Mouse (Mus musculus) embryonic facial prominence, embryonic 14.5 days (tissue): ENCODE data around the gene L3mbtl2. TPM values are rescaled to one million over a fixed set of nuclear protein-coding genes. Genes with fewer than 3 reads are reported as not detected.
"Not testable (repeated sequence)": the region's sequence is repeated elsewhere in the genome, so short reads cannot be mapped to it uniquely, and the experiment has no call there.

ENCODE experiments used
- ATAC-seq: fragments of 200-750 bp; cut with Nextera tagmentation; 2 replicates; pipeline ENCODE4 v1.8.0; 2017; ENCODE audit warnings: low read depth, moderate number of reproducible peaks, moderate TSS enrichment
- DNase-seq: peaks from one replicate; pipeline ENCODE4 v3.0.0-alpha.2; 2015; ENCODE audit warnings: low spot score
- H3K27ac ChIP-seq: fragments of 300-500 bp; sonication (generic); replicated peaks from 2 replicates; pipeline ENCODE4 v1.5.1; 2014; ENCODE audit warnings: low read depth, mild to moderate bottlenecking, low read length, moderate library complexity
- H3K27me3 ChIP-seq: fragments of 300-500 bp; sonication (generic); replicated peaks from 2 replicates; pipeline ENCODE4 v1.6.1; 2014; ENCODE audit warnings: low read length; ENCODE audit not compliant: control insufficient read depth, insufficient read depth
- H3K36me3 ChIP-seq: fragments of 300-500 bp; sonication (generic); 2 replicates; pipeline ENCODE4 v1.6.1; 2014; ENCODE audit warnings: low read length, mixed read lengths; ENCODE audit not compliant: control insufficient read depth, insufficient read depth
- H3K4me1 ChIP-seq: fragments of 300-500 bp; sonication (generic); 2 replicates; pipeline ENCODE4 v1.6.1; 2014; ENCODE audit warnings: antibody characterized with exemption, low read length; ENCODE audit not compliant: control insufficient read depth, insufficient read depth
- H3K4me2 ChIP-seq: fragments of 300-500 bp; sonication (generic); 2 replicates; pipeline ENCODE4 v1.6.1; 2014; ENCODE audit warnings: low read depth, mild to moderate bottlenecking, low read length, moderate library complexity, mixed read lengths
- H3K4me3 ChIP-seq: fragments of 300-500 bp; sonication (generic); 2 replicates; pipeline ENCODE4 v1.5.1; 2014; ENCODE audit warnings: low read depth, mild to moderate bottlenecking, low read length
- H3K9ac ChIP-seq: fragments of 300-500 bp; sonication (generic); 2 replicates; pipeline ENCODE4 v1.6.1; 2014; ENCODE audit warnings: low read depth, mild to moderate bottlenecking, low read length, moderate library complexity, mixed read lengths
- H3K9me3 ChIP-seq: fragments of 300-500 bp; sonication (generic); 2 replicates; pipeline ENCODE4 v1.6.1; 2016; ENCODE audit warnings: low read length; ENCODE audit not compliant: control insufficient read depth
- WGBS: fragments of 180-500 bp; shearing (Covaris S2); extraction: QIAGEN DNeasy Blood & Tissue Kit; methylation state at CpG from one replicate; pipeline ENCODE4 v1.1.7; 2014; 5-methylcytosine and 5-hydroxymethylcytosine counted together
- polyA plus RNA-seq: library from polyadenylated mRNA; unstranded; fragments of >200 nt; fragmentation: Nextera tagmentation; extraction: Ambion mirVana; gene quantifications from 2 replicates; pipeline ENCODE4 v1.2.1, GENCODE M21; 2014

L3mbtl2 gene
- polyA plus RNA-seq, 1 experiment from 2014 or later, result 15.5 TPM

DNA sequence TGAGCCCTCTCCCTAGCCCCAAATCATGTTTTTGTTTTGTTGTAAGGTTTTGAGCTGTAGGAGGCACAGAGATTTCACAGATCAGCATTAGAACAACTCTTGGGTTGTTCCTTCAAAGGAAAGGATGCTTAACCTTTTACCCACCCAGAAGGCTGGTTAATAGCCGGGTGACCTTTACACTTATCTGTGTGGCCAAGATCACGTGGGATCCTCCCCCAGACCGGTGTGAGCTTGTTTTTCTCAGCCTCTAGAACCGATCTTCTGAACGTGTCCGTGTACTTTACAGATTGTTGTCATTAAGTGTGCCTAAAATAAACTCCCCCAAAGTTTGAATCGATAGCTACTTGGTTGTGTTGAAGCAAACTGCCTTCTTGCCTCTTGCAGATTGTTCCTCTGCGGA lies 36.9 kb downstream of the L3mbtl2 start:
- Histone ChIP-seq H3K36me3 (peaks cover 28% of the 10 kb centered on the region), H3K9ac (no peak overlapping the region), H3K27me3 (no peaks in the 10 kb centered on the region), H3K27ac (no peak overlapping the region), H3K4me1 (no peaks in the 10 kb centered on the region), H3K4me2 (no peak overlapping the region), H3K9me3 (no peaks in the 10 kb centered on the region), H3K4me3 (no peak overlapping the region)
- 74% methylated on average over 8 of the region's 8 CpGs for WGBS
- ATAC-seq, result no peak
- DNase-seq, result no peak

DNA sequence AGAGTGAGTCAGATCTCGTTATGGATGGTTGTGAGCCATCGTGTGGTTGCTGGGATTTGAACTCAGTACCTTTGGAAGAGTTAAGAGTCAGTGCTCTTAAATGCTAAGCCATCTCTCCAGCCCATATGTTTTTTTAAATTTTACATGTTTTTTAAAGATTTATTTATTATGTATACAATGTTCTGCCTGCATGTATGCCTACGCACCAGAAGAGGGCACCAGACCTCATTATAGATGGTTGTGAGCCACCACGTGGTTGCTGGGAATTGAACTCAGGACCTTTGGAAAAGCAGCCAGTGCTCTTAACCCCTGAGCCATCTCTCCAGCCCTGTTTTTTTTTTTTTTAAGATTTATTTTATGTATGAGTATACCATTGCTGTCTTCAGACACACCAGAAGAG lies 37.7 kb downstream of the L3mbtl2 start:
- H3K27me3 ChIP-seq, DNase-seq, H3K9me3 ChIP-seq, H3K9ac ChIP-seq, H3K4me1 ChIP-seq, H3K4me3 ChIP-seq, H3K27ac ChIP-seq, H3K4me2 ChIP-seq, ATAC-seq: not testable (repeated sequence)
- peaks cover 36% of the 10 kb centered on the region for H3K36me3 ChIP-seq
- 77% methylated on average over 4 of the region's 4 CpGs for WGBS

DNA sequence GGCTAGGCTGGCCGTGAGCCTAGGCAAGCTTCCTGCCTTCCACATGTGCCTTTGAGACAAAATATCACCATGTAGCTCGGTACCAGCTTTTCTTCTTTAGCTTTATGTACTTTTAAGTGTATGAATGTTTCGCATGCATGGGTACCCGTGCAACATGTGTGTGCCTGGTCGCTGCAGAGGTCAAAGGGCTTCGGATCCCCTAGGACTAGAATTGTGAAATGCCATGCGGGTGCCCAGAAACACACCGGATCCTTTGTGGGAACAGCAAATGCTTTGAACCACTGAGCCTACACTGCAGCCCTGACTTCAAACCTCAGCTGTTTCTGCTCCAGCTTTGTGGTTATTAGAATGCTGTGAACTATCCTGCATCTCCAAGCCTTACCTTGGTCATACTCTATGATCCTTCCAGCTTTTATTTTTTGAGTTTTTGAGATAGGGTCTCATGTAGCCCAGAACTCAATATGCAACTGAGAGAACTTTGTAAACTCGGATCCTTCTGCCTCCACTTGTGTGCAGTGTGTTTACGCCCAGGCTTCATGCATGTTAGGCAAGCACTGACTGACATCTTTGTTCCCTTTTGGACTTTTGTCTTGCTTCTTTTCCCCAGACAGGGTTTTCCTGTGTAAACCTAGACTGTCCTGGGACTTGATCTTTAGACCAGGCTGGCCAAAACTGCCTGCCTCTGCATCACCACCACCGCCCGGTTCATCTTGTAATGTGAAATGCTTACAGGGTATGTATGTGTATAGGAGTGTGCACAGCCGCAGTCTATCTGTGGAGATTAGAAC lies 38.8 kb downstream of the L3mbtl2 start:
- no peaks in the 10 kb centered on the region for H3K4me1 ChIP-seq
- H3K27ac ChIP-seq, result no peak overlapping the region
- H3K27me3 ChIP-seq, result no peaks in the 10 kb centered on the region
- no peaks in the 10 kb centered on the region for H3K9me3 ChIP-seq
- WGBS, result 80% methylated on average over 13 of the region's 13 CpGs
- ATAC-seq, result no peak
- H3K4me3 ChIP-seq, result no peak overlapping the region
- H3K9ac ChIP-seq, result no peak overlapping the region
- H3K4me2 ChIP-seq, result no peak overlapping the region
- no peak for DNase-seq
- H3K36me3 ChIP-seq, result peaks cover 45% of the 10 kb centered on the region

DNA sequence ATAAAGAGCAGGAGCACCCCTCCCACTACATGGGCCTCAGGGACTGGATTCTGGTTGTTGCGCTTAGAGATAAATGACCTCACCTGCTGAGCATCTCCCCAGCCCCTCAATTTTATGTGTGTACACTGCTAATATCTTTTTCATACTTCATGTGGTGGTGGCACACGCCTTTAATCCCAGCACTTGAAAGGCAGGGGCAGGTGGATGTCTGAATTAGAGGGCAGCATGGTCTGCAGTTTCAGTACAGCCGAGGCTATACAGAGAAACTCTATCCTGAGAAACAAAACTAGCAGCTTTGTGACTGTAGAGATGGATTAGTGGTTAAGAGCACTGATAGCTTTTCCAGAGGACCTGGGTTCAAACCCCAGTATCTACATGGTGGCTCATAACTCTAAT lies 39.4 kb downstream of the L3mbtl2 start:
- Histone ChIP-seq H3K27me3 (no peaks in the 10 kb centered on the region), H3K4me3 (no peak overlapping the region), H3K27ac (no peak overlapping the region), H3K9me3 (no peaks in the 10 kb centered on the region), H3K4me2 (no peak overlapping the region), H3K9ac (no peak overlapping the region), H3K36me3 (peaks cover 51% of the 10 kb centered on the region), H3K4me1 (no peaks in the 10 kb centered on the region)
- 84% methylated on average over 3 of the region's 3 CpGs for WGBS
- DNase-seq (no peak), ATAC-seq (no peak)

DNA sequence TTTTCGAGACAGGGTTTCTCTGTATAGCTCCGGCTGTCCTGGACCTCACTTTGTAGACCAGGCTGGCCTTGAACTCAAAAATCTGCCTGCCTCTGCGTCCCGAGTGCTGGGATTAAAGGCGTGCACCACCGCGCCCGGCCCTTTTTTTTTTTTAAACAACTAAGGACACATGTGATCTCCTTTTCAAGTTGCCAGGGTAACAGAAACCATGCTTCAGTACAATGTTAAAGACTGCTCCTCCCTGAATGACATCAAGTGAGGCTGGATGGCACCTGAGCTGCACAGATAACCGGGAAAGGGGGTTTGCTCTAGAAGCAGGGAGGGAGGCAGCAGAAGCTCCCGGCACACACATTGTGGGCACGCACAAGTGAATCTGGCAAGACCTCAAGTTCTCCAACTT lies 45.3 kb downstream of the L3mbtl2 start:
- peaks cover 95% of the 10 kb centered on the region for H3K36me3 ChIP-seq
- 92% methylated on average over 11 of the region's 11 CpGs for WGBS
- no peak for DNase-seq
- H3K4me2 ChIP-seq, result no peak overlapping the region
- H3K4me3 ChIP-seq, result no peak overlapping the region
- no peaks in the 10 kb centered on the region for H3K9me3 ChIP-seq
- H3K4me1 ChIP-seq, result no peaks in the 10 kb centered on the region
- H3K9ac ChIP-seq, result no peak overlapping the region
- ATAC-seq, result no peak
- no peaks in the 10 kb centered on the region for H3K27me3 ChIP-seq
- no peak overlapping the region for H3K27ac ChIP-seq

DNA sequence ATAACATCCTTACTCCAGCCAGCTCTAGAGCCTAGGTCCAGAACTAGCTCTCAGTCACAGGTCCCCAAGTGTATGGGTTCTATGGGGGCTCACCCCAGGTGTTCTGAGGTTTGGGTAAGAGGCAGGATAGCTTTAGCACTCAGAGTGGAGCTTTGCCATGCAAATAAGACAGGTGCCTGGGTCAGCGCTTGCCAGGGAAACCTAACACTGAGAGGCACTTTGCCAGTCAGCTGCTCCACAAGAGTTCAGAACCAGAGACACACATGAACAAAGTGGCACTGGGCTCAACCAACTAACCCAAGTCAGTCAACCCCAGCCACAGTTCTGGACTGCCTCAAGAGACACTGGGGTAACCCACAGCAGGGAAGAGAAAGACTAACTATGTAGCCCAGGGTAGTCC lies 46.0 kb downstream of the L3mbtl2 start:
- WGBS, result 100% methylated on average over 1 of the region's 1 CpGs
- no peak for ATAC-seq
- Histone ChIP-seq H3K36me3 (peaks cover 90% of the 10 kb centered on the region), H3K4me1 (no peaks in the 10 kb centered on the region), H3K4me3 (no peak overlapping the region), H3K27ac (no peak overlapping the region), H3K9ac (no peak overlapping the region), H3K9me3 (no peaks in the 10 kb centered on the region), H3K27me3 (no peaks in the 10 kb centered on the region), H3K4me2 (no peak overlapping the region)
- DNase-seq, result no peak

DNA sequence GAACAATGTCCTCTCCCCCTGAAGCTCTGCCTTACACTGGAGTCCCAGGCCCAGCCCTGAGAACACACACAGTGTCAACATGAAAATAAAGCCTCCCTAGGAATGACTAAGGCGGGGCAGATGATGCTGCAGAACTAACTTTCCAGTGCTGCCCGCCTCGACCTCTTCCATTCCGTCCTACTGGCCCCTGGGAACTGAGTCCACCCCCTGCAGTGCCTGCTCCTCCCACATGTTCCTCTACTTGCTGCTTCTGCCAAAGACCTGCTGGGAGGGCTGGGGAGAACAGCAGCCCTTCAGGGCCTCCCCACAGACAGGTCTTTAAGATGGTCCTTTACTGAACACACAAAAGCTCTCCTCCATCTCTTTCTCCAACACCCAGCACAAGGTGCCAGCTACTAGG lies 47.1 kb downstream of the L3mbtl2 start:
- ATAC-seq, result no peak
- H3K36me3 ChIP-seq, result peaks cover 89% of the 10 kb centered on the region
- H3K4me2 ChIP-seq, result no peak overlapping the region
- no peaks in the 10 kb centered on the region for H3K4me1 ChIP-seq
- no peaks in the 10 kb centered on the region for H3K9me3 ChIP-seq
- H3K9ac ChIP-seq, result no peak overlapping the region
- H3K27me3 ChIP-seq, result no peaks in the 10 kb centered on the region
- WGBS, result 81% methylated on average over 4 of the region's 4 CpGs
- no peak overlapping the region for H3K4me3 ChIP-seq
- DNase-seq, result no peak
- no peak overlapping the region for H3K27ac ChIP-seq

DNA sequence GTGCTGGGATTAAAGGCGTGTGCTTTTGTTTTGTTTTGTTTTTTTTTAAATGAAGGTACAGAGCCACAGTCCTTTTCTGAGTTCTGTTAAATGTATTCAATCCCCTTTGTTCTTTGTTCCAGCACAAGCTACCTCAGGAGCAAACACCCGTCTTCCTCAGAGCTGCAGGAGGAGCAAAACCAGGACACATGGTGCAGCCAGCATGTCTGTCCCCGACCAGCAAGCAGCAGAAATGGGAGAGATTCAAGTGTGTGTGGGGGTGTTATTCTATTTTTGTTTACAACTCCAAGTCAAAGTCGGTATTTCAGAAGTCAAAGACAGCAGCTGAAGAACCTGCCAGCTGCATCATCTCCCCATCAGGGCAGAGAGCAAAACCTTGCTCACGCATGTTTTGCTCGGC lies 50.1 kb downstream of the L3mbtl2 start:
- no peak overlapping the region for H3K27ac ChIP-seq
- no peak overlapping the region for H3K9ac ChIP-seq
- no peaks in the 10 kb centered on the region for H3K9me3 ChIP-seq
- H3K4me2 ChIP-seq, result no peak overlapping the region
- ATAC-seq (no peak), DNase-seq (no peak)
- H3K4me1 ChIP-seq, result no peaks in the 10 kb centered on the region
- peaks cover 91% of the 10 kb centered on the region for H3K36me3 ChIP-seq
- WGBS, result 80% methylated on average over 6 of the region's 6 CpGs
- H3K4me3 ChIP-seq, result no peak overlapping the region
- H3K27me3 ChIP-seq, result no peaks in the 10 kb centered on the region
